ENCODE assay signal across 8 mouse cellular contexts in genomic region chr9:42688143-42688542, GRCm38 (mm10).
A peak's percentile ranks its signal among the peaks of the same experiment; 100 is the strongest.
DNase-seq lines count a peak whose midpoint lies in the region; ATAC-seq and TF ChIP-seq lines count a peak whose summit lies in the region.

No protein-coding gene starts in this region.

- H3K9me3 ChIP-seq in midbrain, embryonic 14.5 days (ENCODE audit: control insufficient read depth, low read length): no peaks in the 10 kb centered on the region
- no peaks in the 10 kb centered on the region for H3K9me3 ChIP-seq in midbrain, embryonic 16.5 days (replicated peaks; ENCODE audit: control insufficient read depth, low read length, poor library complexity, severe bottlenecking)

- no peaks in the 10 kb centered on the region for H3K4me1 ChIP-seq in midbrain, embryonic 14.5 days (ENCODE audit: control insufficient read depth, insufficient read depth, low read length)
- peaks cover 4% of the 10 kb centered on the region; the same call in 1 of the 2 replicates for H3K4me1 ChIP-seq in midbrain, embryonic 16.5 days (ENCODE audit: control insufficient read depth, insufficient read depth, low read length)
- no peaks in the 10 kb centered on the region for H3K4me1 ChIP-seq in bone marrow macrophage, adult 2 months (ENCODE audit: control insufficient read depth, insufficient read depth, low read length)
- H3K4me1 ChIP-seq in embryonic fibroblast, embryonic 13.5 days (ENCODE audit: control insufficient read depth, insufficient read depth, low read length): no peaks in the 10 kb centered on the region
- H3K4me1 ChIP-seq in spleen, adult 2 months (ENCODE audit: control insufficient read depth, insufficient read depth, insufficient read length): no peaks in the 10 kb centered on the region

- no peak overlapping the region for H3K4me2 ChIP-seq in midbrain, embryonic 14.5 days (ENCODE audit: low read length)
- no peak overlapping the region for H3K4me2 ChIP-seq in midbrain, embryonic 16.5 days (ENCODE audit: low read length)

- WGBS in midbrain, embryonic 14.5 days: 49% methylated on average over 4 of the region's 4 CpGs
- 30% methylated on average over 4 of the region's 4 CpGs for WGBS in midbrain, embryonic 16.5 days
- 36% methylated on average over 4 of the region's 4 CpGs for WGBS in spleen, adult 2 months

- H3K36me3 ChIP-seq in midbrain, embryonic 14.5 days (ENCODE audit: control insufficient read depth, insufficient read depth, low read length): no peaks in the 10 kb centered on the region
- no peaks in the 10 kb centered on the region for H3K36me3 ChIP-seq in midbrain, embryonic 16.5 days (ENCODE audit: control insufficient read depth, insufficient read depth, low read length)
- H3K36me3 ChIP-seq in spleen, adult 2 months (ENCODE audit: control insufficient read depth, insufficient read depth, low read length): no peaks in the 10 kb centered on the region

- ATAC-seq in midbrain, embryonic 14.5 days (ENCODE audit: low FRiP score, low TSS enrichment): no peak
- ATAC-seq in midbrain, embryonic 16.5 days: no peak
- no peak for ATAC-seq in inflammation-experienced regulatory T-cells, adult 6 months

- peak; percentile 73 for DNase-seq in midbrain, embryonic 14.5 days
- DNase-seq in kidney, postnatal 14 days: peak; percentile 61
- DNase-seq in lung, postnatal 14 days: peak; percentile 79
- peak in 1 of 2 experiments; percentile 31 for DNase-seq in spleen, adult 2 months (ENCODE audit: low read depth in 1 of 2, low spot score in 2 of 2)

- no peak overlapping the region for H3K4me3 ChIP-seq in midbrain, embryonic 14.5 days (replicated peaks; ENCODE audit: low read depth, low read length)
- H3K4me3 ChIP-seq in midbrain, embryonic 16.5 days (ENCODE audit: low read depth, low read length): no peak overlapping the region
- no peak overlapping the region for H3K4me3 ChIP-seq in bone marrow macrophage, adult 2 months (ENCODE audit: insufficient read depth, low read length)
- H3K4me3 ChIP-seq in embryonic fibroblast, embryonic 13.5 days (ENCODE audit: insufficient read depth, low read length): no peak overlapping the region
- no peak overlapping the region for H3K4me3 ChIP-seq in spleen, adult 2 months (ENCODE audit: extremely low read depth, insufficient read depth, insufficient read length)

- TF ChIP-seq CTCF in bone marrow macrophage, adult 2 months (IDR thresholded peaks at IDR 0.05; ENCODE audit: low read depth, low read length): peak; percentile 84
- TF ChIP-seq CTCF in embryonic fibroblast, embryonic 13.5 days (IDR thresholded peaks at IDR 0.05; ENCODE audit: borderline replicate concordance, insufficient read depth, low read length): peak; percentile 22; the same call in 1 of the 2 replicates
- peak; percentile 74; the same call in 1 of the 2 replicates for TF ChIP-seq CTCF in spleen, adult 2 months (IDR thresholded peaks at IDR 0.05; ENCODE audit: extremely low read depth, insufficient read depth, insufficient read length, insufficient replicate concordance)

- H3K27me3 ChIP-seq in midbrain, embryonic 14.5 days (ENCODE audit: control insufficient read depth, insufficient read depth, low read length): no peaks in the 10 kb centered on the region
- no peaks in the 10 kb centered on the region for H3K27me3 ChIP-seq in midbrain, embryonic 16.5 days (ENCODE audit: control insufficient read depth, insufficient read depth, low read depth, low read length)
- H3K27me3 ChIP-seq in spleen, adult 2 months (ENCODE audit: control insufficient read depth, insufficient read depth, low read length): no peaks in the 10 kb centered on the region

- H3K27ac ChIP-seq in midbrain, embryonic 14.5 days (replicated peaks; ENCODE audit: low read depth, low read length): no peak overlapping the region
- no peak overlapping the region for H3K27ac ChIP-seq in midbrain, embryonic 16.5 days (ENCODE audit: low read length)
- H3K27ac ChIP-seq in bone marrow macrophage, adult 2 months (ENCODE audit: insufficient read depth, low read depth, low read length): no peak overlapping the region
- H3K27ac ChIP-seq in embryonic fibroblast, embryonic 13.5 days (ENCODE audit: insufficient read depth, low read length): no peak overlapping the region
- H3K27ac ChIP-seq in spleen, adult 2 months (ENCODE audit: insufficient read depth, low read length): no peak overlapping the region

- no peak for TF ChIP-seq POLR2A in bone marrow macrophage, adult 2 months (IDR thresholded peaks at IDR 0.05; ENCODE audit: borderline replicate concordance, low read depth, low read length)
- TF ChIP-seq POLR2A in embryonic fibroblast, embryonic 13.5 days (IDR thresholded peaks at IDR 0.05; ENCODE audit: low read depth, low read length): no peak
- TF ChIP-seq POLR2A in spleen, adult 2 months (IDR thresholded peaks at IDR 0.05; ENCODE audit: low read depth, low read length): no peak

- no peak overlapping the region for H3K9ac ChIP-seq in midbrain, embryonic 14.5 days (replicated peaks; ENCODE audit: low read length)
- H3K9ac ChIP-seq in midbrain, embryonic 16.5 days (ENCODE audit: low read depth, low read length): no peak overlapping the region

Comparison
In these comparisons a context has a peak if more than half of its experiments do, and no peak if none do; other contexts are left out.
1. CTCF ChIP-seq: peak in every context shown above with its lines; median percentile 84 in bone marrow macrophage, adult 2 months; 74 in spleen, adult 2 months; 22 in embryonic fibroblast, embryonic 13.5 days.